14 mouse cellular contexts compared by ENCODE assay signal in the genomic region with DNA sequence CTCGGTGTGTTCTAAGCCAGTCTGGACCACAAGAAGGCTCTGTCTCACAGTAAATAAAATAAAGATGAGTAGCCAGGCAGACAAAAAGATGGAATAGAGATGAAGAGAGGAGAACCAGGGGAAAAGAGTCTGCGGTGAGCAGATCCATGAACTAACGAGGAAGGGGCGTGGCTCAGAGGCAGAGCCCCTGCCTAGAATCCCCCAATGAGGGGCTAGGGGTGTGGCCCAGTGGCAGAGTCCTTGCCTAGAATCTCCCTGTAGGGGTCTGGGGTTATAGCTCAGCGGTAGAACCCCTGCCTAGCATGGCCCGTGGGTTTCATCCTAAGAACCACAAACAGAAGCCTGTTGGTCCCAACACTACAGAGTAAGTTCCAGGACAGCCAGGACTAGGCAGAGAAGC. TPM values are rescaled to one million over a fixed set of nuclear protein-coding genes. Genes with fewer than 3 reads are reported as not detected.
A peak's percentile ranks its signal among the peaks of the same experiment; 100 is the strongest.
DNase-seq lines count a peak whose midpoint lies in the region; ATAC-seq and TF ChIP-seq lines count a peak whose summit lies in the region.
"Had no signal": no experiment of that assay in that cellular context is flagged by ENCODE, and none has a peak within 500 bp of the region (broad histone marks: within the 10 kb centered on the region; RNA-seq: fewer than 3 reads in every experiment).

No protein-coding gene starts in this region.

- WGBS in intestine, embryonic 14.5 days: 35% methylated on average over 6 of the region's 6 CpGs
- WGBS in intestine, postnatal 0 days: 63% methylated on average over 6 of the region's 6 CpGs
- 40% methylated on average over 6 of the region's 6 CpGs for WGBS in stomach, embryonic 14.5 days
- 57% methylated on average over 6 of the region's 6 CpGs for WGBS in stomach, postnatal 0 days

- no peak overlapping the region for H3K9ac ChIP-seq in intestine, embryonic 14.5 days (ENCODE audit: low read length)
- no peak overlapping the region for H3K9ac ChIP-seq in intestine, postnatal 0 days (ENCODE audit: low read depth, low read length)
- no peak overlapping the region for H3K9ac ChIP-seq in stomach, embryonic 14.5 days (replicated peaks; ENCODE audit: low read depth, low read length)
- H3K9ac ChIP-seq in stomach, postnatal 0 days (ENCODE audit: low read length): no peak overlapping the region

- peaks cover 35% of the 10 kb centered on the region for H3K4me1 ChIP-seq in intestine, embryonic 14.5 days (replicated peaks; ENCODE audit: control insufficient read depth, insufficient read depth, low read length)
- peaks cover 4% of the 10 kb centered on the region; the same call in 1 of the 2 replicates for H3K4me1 ChIP-seq in intestine, postnatal 0 days (replicated peaks; ENCODE audit: control insufficient read depth, insufficient read depth, low read length)
- H3K4me1 ChIP-seq in stomach, embryonic 14.5 days (ENCODE audit: control insufficient read depth, insufficient read depth, low read length): peaks cover 28% of the 10 kb centered on the region
- peaks cover 9% of the 10 kb centered on the region for H3K4me1 ChIP-seq in stomach, postnatal 0 days (replicated peaks; ENCODE audit: control insufficient read depth, insufficient read depth)

- H3K4me2 ChIP-seq in intestine, embryonic 14.5 days (ENCODE audit: low read length): peak overlapping the region; percentile 4; the same call in 1 of the 2 replicates
- no peak overlapping the region for H3K4me2 ChIP-seq in intestine, postnatal 0 days (replicated peaks; ENCODE audit: low read depth)
- peak overlapping the region; percentile 10; the same call in 1 of the 2 replicates for H3K4me2 ChIP-seq in stomach, embryonic 14.5 days (replicated peaks; ENCODE audit: low read depth, low read length)
- no peak overlapping the region for H3K4me2 ChIP-seq in stomach, postnatal 0 days (replicated peaks; ENCODE audit: low read depth)

- H3K36me3 ChIP-seq in intestine, embryonic 14.5 days (ENCODE audit: control insufficient read depth, insufficient read depth, low read length): peaks cover 22% of the 10 kb centered on the region
- H3K36me3 ChIP-seq in intestine, postnatal 0 days (ENCODE audit: control insufficient read depth, insufficient read depth): peaks cover 25% of the 10 kb centered on the region
- peaks cover 10% of the 10 kb centered on the region for H3K36me3 ChIP-seq in stomach, embryonic 14.5 days (ENCODE audit: control insufficient read depth, insufficient read depth, low read length)
- 0 out of 2 replicates have a peak, but pooled peaks cover 2% of the 10 kb centered on the region for H3K36me3 ChIP-seq in stomach, postnatal 0 days (ENCODE audit: control insufficient read depth, insufficient read depth, low read length)

- DNase-seq in embryo, embryonic 10 days (ENCODE audit: low spot score): peak; percentile 63
- no peak for DNase-seq in embryo, embryonic 9.5 days (ENCODE audit: extremely low spot score)
- DNase-seq in intestine, embryonic 14.5 days (ENCODE audit: low spot score): no peak
- DNase-seq in stomach, postnatal 0 days (ENCODE audit: low spot score): no peak
- no peak for DNase-seq in ovary, postnatal 36 days (ENCODE audit: low spot score)
- DNase-seq: cerebellum, postnatal 25 days; left cerebral cortex, postnatal 4 days had no signal

- no peaks in the 10 kb centered on the region for H3K27me3 ChIP-seq in intestine, embryonic 14.5 days (replicated peaks; ENCODE audit: control insufficient read depth, insufficient read depth, low read length)
- no peaks in the 10 kb centered on the region for H3K27me3 ChIP-seq in intestine, postnatal 0 days (replicated peaks; ENCODE audit: control insufficient read depth, insufficient read depth, low read length)
- H3K27me3 ChIP-seq in stomach, embryonic 14.5 days (ENCODE audit: control insufficient read depth, insufficient read depth, low read length): no peaks in the 10 kb centered on the region
- no peaks in the 10 kb centered on the region for H3K27me3 ChIP-seq in stomach, postnatal 0 days (ENCODE audit: control insufficient read depth, insufficient read depth, low read length)
- H3K27me3 ChIP-seq: megakaryocyte, embryonic 14.5 days; Patski had no signal

- H3K9me3 ChIP-seq in intestine, embryonic 14.5 days (ENCODE audit: control insufficient read depth, low read length): no peaks in the 10 kb centered on the region
- no peaks in the 10 kb centered on the region for H3K9me3 ChIP-seq in intestine, postnatal 0 days (ENCODE audit: control insufficient read depth)
- H3K9me3 ChIP-seq in stomach, embryonic 14.5 days (ENCODE audit: control insufficient read depth, low read depth, low read length): no peaks in the 10 kb centered on the region
- H3K9me3 ChIP-seq in stomach, postnatal 0 days (ENCODE audit: control insufficient read depth, low read length): no peaks in the 10 kb centered on the region
- H3K9me3 ChIP-seq: megakaryocyte, embryonic 14.5 days had no signal

- no peak overlapping the region for H3K4me3 ChIP-seq in intestine, embryonic 14.5 days (ENCODE audit: low read depth, low read length)
- H3K4me3 ChIP-seq in intestine, postnatal 0 days (ENCODE audit: low read depth, low read length): no peak overlapping the region
- H3K4me3 ChIP-seq in stomach, embryonic 14.5 days (ENCODE audit: low read depth, low read length): no peak overlapping the region
- no peak overlapping the region for H3K4me3 ChIP-seq in stomach, postnatal 0 days (ENCODE audit: low read depth, low read length)

- no peak for ATAC-seq in intestine, embryonic 14.5 days (replicated peaks; ENCODE audit: low FRiP score, low TSS enrichment, low read depth)
- no peak for ATAC-seq in intestine, postnatal 0 days
- ATAC-seq in stomach, embryonic 14.5 days (ENCODE audit: insufficient number of reproducible peaks, insufficient read depth, low FRiP score, low read depth): no peak
- no peak for ATAC-seq in stomach, postnatal 0 days (ENCODE audit: low FRiP score, low TSS enrichment)
- no peak for ATAC-seq in CD4-positive, CD25-positive, alpha-beta regulatory T cell, adult 4 months
- ATAC-seq: Patski had no signal

- no peak for TF ChIP-seq CTCF in intestine, postnatal 0 days (IDR thresholded peaks at IDR 0.05; ENCODE audit: low read depth)
- no peak for TF ChIP-seq CTCF in stomach, postnatal 0 days (IDR thresholded peaks at IDR 0.05; ENCODE audit: low read depth)

- TF ChIP-seq EP300 in stomach, postnatal 0 days (optimal IDR thresholded peaks at IDR 0.05): no peak

- H3K27ac ChIP-seq in intestine, embryonic 14.5 days (ENCODE audit: low read depth): no peak overlapping the region
- no peak overlapping the region for H3K27ac ChIP-seq in intestine, postnatal 0 days (ENCODE audit: low read depth, low read length)
- H3K27ac ChIP-seq in stomach, embryonic 14.5 days (ENCODE audit: low read length): no peak overlapping the region
- H3K27ac ChIP-seq in stomach, postnatal 0 days (replicated peaks): no peak overlapping the region

RNA-seq across cellular contexts. Expression of gene Ruvbl2, which starts 0.8 kb away (rescaled TPM):
- polyA plus RNA-seq in intestine, embryonic 14.5 days (2014; fragmentation: Nextera tagmentation; extraction: Ambion mirVana): 164 and 174 TPM in 2 replicates
- polyA plus RNA-seq in intestine, postnatal 0 days (2015; fragmentation: Nextera tagmentation; extraction: Ambion mirVana): 35.6 and 38.6 TPM in 2 replicates
- 132 and 135 TPM in 2 replicates for polyA plus RNA-seq in stomach, embryonic 14.5 days (2014; fragmentation: Nextera tagmentation; extraction: Ambion mirVana)
- polyA plus RNA-seq in stomach, postnatal 0 days (2015; fragmentation: Nextera tagmentation; extraction: Ambion mirVana): 46.2 and 46.7 TPM in 2 replicates
- polyA plus RNA-seq in CD4-positive, CD25-positive, alpha-beta regulatory T cell, adult 4 months (2017; shearing (Covaris generic)): 10 to 100 TPM; 41.9 to 51.9 TPM

RNA-seq across cellular contexts. Expression of gene Gys1, which starts 2.4 kb away (rescaled TPM):
- polyA plus RNA-seq in intestine, embryonic 14.5 days (2014; fragmentation: Nextera tagmentation; extraction: Ambion mirVana): 36.0 and 36.2 TPM in 2 replicates
- 10.4 and 10.6 TPM in 2 replicates for polyA plus RNA-seq in intestine, postnatal 0 days (2015; fragmentation: Nextera tagmentation; extraction: Ambion mirVana)
- polyA plus RNA-seq in stomach, embryonic 14.5 days (2014; fragmentation: Nextera tagmentation; extraction: Ambion mirVana): 32.7 and 35.3 TPM in 2 replicates
- polyA plus RNA-seq in stomach, postnatal 0 days (2015; fragmentation: Nextera tagmentation; extraction: Ambion mirVana): 10.1 and 10.6 TPM in 2 replicates
- polyA plus RNA-seq in CD4-positive, CD25-positive, alpha-beta regulatory T cell, adult 4 months (2017; shearing (Covaris generic)): 10 to 100 TPM in 1 of 2 experiments, 1 to 10 TPM in 1; 9.2 to 18.2 TPM

RNA-seq across cellular contexts. Expression of gene Lhb, which starts 16.4 kb away (rescaled TPM):
- 0.38 and 0.47 TPM in 2 replicates for polyA plus RNA-seq in intestine, embryonic 14.5 days (2014; fragmentation: Nextera tagmentation; extraction: Ambion mirVana)
- polyA plus RNA-seq in intestine, postnatal 0 days (2015; fragmentation: Nextera tagmentation; extraction: Ambion mirVana): not detected in 2 replicates
- 0.52 TPM in 1 of 2 replicates, not detected in the other for polyA plus RNA-seq in stomach, embryonic 14.5 days (2014; fragmentation: Nextera tagmentation; extraction: Ambion mirVana)
- not detected in 2 replicates for polyA plus RNA-seq in stomach, postnatal 0 days (2015; fragmentation: Nextera tagmentation; extraction: Ambion mirVana)
- polyA plus RNA-seq in CD4-positive, CD25-positive, alpha-beta regulatory T cell, adult 4 months (2017; shearing (Covaris generic)): not detected
- polyA plus RNA-seq: frontal cortex, adult 2 months; heart, postnatal 0 days had no signal

RNA-seq across cellular contexts. Expression of gene Ftl1, which starts 22.6 kb away (rescaled TPM):
- polyA plus RNA-seq in intestine, embryonic 14.5 days (2014; fragmentation: Nextera tagmentation; extraction: Ambion mirVana): 4,654 and 4,671 TPM in 2 replicates
- polyA plus RNA-seq in intestine, postnatal 0 days (2015; fragmentation: Nextera tagmentation; extraction: Ambion mirVana): 13,232 and 14,059 TPM in 2 replicates
- polyA plus RNA-seq in stomach, embryonic 14.5 days (2014; fragmentation: Nextera tagmentation; extraction: Ambion mirVana): 4,275 and 4,681 TPM in 2 replicates
- polyA plus RNA-seq in stomach, postnatal 0 days (2015; fragmentation: Nextera tagmentation; extraction: Ambion mirVana): 3,647 and 3,760 TPM in 2 replicates
- polyA plus RNA-seq in CD4-positive, CD25-positive, alpha-beta regulatory T cell, adult 4 months (2017; shearing (Covaris generic)): 1,000 to 10,000 TPM; 1,962 to 2,374 TPM

RNA-seq across cellular contexts. Expression of gene Ntf5, which starts 23.6 kb away (rescaled TPM):
- 2.3 and 3.9 TPM in 2 replicates for polyA plus RNA-seq in intestine, embryonic 14.5 days (2014; fragmentation: Nextera tagmentation; extraction: Ambion mirVana)
- 2.0 TPM in 2 replicates for polyA plus RNA-seq in intestine, postnatal 0 days (2015; fragmentation: Nextera tagmentation; extraction: Ambion mirVana)
- 4.1 and 4.5 TPM in 2 replicates for polyA plus RNA-seq in stomach, embryonic 14.5 days (2014; fragmentation: Nextera tagmentation; extraction: Ambion mirVana)
- polyA plus RNA-seq in stomach, postnatal 0 days (2015; fragmentation: Nextera tagmentation; extraction: Ambion mirVana): 1.5 and 1.8 TPM in 2 replicates
- not detected for polyA plus RNA-seq in CD4-positive, CD25-positive, alpha-beta regulatory T cell, adult 4 months (2017; shearing (Covaris generic))

Comparison
In these comparisons a context has a peak if more than half of its experiments do, and no peak if none do; other contexts are left out.
1. H3K4me2 ChIP-seq: peak in intestine, embryonic 14.5 days (single experiment) and stomach, embryonic 14.5 days (single experiment); none in intestine, postnatal 0 days (single experiment) and stomach, postnatal 0 days (single experiment).